Mouse (Mus musculus) heart, postnatal 4 days (tissue): ENCODE results near the gene Ly86. TPM values are rescaled to one million over a fixed set of nuclear protein-coding genes. Genes with fewer than 3 reads are reported as not detected.

Experiments
- DNase-seq: peaks from one replicate; pipeline ENCODE4 v3.0.0; 2021
- total RNA-seq, 2 experiments: library from RNA; stranded (reverse); gene quantifications; 2 replicates each; pipeline ENCODE4 v1.2.3; 2021

The Ly86 gene
- total RNA-seq, result 1 to 10 TPM; 1.8 to 2.3 TPM

DNA sequence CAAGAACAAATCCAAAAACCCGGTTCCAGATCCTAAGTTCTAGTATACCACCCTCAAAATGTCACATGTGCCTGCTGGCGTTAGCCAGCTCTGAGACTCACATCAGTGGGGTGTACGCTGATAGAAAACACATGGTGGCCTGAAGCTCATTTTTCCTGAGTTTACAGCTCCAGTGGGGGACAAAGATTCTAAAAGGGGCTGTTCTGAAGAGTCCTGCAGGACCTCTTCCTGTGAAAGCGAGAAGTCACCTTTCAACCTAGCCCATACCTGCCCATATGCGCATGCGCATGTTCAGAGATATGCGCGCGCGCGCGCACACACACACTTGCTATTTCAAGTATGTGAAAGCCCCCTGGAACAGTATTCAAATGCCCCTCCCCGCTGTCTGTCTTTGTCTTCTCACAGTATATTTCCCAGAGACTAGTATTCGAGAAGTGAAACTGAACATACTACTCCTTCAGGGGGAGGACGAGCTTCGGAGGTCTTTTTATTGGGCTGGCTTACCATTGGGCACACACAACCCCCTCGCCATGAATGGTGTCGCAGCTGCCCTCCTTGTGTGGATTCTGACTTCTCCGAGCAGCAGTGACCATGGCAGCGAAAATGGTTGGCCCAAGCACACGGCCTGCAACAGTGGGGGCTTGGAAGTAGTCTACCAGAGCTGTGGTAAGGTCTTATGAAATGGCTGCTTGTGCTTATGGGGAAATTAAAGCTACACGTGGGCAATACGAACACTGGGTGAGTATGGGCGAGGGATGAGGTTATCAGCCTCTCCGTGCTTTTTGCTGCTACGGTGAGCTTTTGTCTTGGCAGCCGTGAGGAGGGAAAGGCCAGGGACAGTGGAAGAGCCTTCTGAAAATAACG lies at the start of gene Ly86:
Gene Ly86, plus strand, starts transcription at position 300 of the 864 bp plus-strand sequence.
- DNase-seq, result no peak

DNA sequence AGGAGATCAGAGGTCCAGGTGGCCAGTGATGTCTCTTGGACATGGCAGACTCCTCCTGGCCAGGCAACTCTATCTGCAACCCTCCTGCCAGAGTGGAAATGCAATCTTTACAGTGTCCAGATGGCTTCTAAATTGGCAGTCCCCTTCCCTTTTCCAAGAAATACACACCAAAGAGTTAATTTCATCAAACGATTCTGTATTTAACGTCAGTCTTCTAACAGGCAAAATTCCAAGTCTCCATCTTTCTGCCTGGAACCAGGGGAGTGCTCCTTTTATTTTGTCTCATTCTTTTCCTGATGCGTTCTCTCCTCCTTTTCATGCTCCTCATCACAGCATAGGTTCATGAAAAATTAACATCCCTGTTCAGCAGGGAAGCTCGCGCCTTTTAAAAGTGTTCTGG lies 47.1 kb upstream of the Ly86 start:
- no peak for DNase-seq

DNA sequence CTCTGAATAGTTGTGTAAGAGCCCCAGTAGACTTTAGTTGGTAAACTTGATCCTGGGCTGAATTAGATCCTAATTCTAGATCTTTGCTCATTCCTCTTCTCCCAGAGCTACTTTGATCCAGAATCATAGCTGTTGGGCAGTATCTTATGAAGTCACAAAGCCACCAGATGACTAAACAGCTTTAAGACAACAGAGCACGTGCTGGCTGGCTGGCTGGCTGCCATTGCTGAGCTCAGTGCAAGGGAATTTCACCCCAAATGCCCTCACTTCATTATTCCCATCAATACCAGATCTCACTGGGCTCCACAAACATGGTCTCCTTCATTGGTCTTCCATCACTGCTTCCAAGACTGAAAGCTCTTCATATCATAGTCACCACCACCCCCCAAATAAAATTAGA lies 46.2 kb upstream of the Ly86 start:
- DNase-seq, result peak; percentile 27

DNA sequence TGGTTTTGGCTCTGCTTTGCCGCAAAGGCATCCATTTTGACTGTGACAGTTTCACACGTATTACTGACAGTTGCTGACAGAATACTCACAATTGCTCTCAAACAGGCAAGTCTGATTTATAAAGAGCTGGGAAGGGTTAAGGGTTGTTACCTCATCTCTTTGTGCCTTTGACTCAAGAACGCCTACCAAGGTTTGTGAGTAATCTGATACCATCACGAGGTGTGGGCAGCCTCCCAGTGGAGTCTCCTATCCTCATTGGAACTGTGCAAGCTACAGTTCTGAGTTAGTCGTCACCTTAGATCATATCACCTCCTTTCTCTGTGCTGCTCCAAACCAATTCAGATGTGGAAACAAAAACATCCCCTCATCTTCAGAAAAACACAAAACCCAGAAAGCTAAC lies 42.1 kb upstream of the Ly86 start:
- DNase-seq, result no peak

DNA sequence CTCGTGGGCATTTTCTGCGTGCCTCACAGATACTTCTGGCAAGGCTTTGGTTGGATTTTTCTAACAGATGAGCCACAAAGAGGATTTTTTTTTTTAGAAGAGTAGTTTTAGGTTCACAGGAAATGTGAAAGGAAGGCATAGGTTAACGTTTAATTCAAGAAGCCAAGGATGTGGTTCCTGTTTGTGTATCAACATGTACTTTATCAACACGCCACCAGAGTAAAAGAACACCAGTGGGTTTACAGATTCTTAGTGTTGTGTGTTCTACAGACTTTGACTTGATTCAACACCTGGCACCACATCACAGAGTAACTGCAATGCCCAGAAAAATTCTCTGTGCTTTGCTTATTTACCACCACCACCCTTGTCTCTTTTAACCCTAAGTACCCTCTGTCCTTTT lies 37.0 kb upstream of the Ly86 start:
- no peak for DNase-seq

DNA sequence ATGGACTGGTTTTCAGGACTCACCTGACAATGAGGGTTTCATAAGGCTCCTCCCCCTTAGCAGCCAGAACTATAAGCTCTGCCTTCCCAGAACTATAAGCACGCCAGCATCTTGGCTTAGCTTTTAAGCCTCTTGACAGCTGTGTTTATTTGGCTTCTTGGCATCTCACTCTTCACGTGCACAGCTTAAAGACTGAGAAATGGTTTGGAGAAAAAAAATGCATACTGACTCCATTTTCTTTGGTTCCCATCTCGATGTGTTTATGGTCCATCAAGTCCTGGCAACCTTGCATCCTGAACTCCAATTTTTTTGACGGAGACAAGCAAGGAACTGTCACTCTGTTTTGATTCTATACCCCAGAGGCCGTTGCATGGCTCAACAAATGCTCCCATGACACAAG lies 35.7 kb upstream of the Ly86 start:
- no peak for DNase-seq

DNA sequence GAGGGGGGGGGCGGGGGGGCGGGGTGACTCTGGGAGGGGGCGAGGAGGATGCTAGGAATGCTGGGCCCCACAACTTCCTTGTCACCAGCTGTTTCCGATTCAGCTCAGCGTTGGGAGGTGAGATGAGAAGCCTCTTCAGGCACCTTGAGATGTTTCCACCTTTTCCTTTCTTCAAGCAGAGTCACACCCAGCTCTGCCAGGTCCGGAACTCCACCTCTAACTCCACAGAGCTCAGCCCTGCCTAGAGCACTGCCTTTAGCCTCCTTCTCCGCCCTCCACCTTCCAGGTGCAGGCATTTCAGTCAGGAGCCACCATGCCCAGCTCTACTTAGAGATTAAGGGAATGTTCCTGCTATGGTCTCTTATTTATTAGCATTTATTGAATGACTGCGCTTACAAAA lies 34.7 kb upstream of the Ly86 start:
- no peak for DNase-seq

DNA sequence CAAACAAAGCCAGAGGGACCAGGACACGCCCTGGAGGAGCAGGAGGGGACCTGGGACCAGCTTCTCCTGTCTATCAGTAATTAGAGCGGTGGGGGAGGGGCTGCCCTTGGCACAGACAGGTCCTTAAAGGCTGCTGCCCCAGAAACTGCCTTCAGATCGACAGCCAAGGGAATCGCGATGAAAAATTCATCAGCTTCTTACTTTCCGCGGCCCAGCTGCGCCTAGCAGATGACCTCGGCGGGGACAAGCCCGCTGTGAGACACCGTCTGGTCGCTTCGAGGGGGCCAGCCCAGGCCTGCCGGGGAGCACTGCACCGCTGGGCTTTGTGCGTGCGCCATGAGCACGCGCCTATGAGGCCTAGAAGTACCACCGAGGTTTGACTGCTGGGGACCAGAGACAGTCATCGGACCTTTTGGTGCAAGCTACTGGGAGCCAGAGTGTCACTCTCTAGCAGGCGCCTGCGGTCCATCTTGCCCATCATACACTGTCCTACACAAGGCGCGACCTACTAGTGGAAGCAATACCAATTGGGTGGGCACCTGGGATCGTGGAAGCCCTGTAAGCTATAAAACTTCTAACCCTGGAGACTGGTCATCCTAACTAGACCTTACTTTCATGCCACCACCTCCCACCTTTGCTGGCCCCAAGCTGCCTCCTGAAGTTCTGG lies 33.3 kb upstream of the Ly86 start:
- DNase-seq, result peak; percentile 20

DNA sequence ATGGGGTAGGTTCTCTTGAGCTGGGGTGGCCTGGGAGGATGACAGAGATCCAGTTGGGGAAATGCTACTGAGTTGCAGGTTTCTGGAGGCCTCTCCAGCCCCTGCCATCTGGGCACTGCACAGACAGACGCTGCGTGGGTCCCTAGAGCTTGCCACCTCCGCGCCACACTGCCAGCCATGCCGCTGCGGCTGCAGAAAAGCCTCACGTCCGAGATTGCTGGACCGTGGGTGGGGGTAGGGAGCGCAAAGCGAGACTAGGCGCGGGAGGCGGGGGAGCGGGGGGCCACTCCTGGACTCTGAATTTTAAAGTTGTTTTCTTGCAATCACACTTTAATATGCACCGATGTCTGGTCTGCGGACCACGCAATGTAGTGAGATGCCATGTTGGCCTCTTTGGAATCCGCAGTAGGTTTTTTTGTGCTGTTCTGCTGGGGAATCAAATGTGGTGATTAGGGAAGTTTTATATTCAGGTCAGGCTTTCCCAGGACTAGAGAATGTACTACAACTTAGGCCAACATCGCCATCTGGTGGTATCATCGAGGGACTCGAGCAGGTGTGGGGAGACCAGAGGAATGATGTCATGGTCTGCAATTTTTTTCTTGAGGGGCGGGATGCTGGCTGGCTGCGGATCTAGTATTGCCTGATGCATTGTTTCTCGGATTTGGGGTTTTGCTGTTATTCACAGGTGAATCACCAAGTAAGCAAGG lies 32.6 kb upstream of the Ly86 start:
- DNase-seq, result peak; percentile 95

DNA sequence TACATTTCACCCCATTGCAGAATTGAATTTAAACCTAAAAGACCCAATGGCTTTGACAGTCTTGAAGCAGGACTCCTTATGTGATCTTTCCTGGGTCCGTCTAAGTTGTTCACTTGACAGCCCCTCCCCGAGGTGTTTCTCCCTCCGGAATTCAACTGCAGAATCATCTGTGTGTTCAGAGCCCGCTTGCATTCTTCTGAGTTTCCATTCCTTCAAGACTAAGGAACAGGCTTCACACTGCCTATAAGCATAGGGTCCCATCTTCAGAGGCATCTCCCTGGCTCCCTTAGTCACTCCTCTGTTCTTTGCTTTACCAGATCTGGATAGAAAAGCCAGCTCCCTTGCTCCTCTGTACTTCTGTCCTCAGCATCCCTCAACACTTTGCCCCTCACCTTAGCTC lies 32.1 kb upstream of the Ly86 start:
- no peak for DNase-seq

DNA sequence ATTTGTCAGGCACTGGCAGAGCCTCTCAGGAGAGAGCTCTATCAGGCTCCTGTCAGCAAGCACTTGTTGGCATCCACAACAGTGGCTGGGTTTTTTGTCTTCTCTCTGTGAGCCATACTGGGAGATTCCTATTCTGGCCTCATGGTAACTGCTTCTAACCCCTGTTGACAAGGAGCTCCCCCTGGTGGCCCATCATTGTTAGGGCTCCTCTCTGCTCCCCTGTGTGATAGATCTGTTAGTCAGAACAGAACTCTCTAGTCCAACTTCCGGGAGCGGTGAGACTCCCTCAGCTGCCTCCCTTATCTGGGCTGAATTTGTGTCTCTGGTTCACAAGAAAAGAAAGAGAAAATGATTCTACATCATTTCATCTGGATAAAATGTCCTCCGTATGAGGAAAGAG lies 19.5 kb upstream of the Ly86 start:
- peak; percentile 68 for DNase-seq

DNA sequence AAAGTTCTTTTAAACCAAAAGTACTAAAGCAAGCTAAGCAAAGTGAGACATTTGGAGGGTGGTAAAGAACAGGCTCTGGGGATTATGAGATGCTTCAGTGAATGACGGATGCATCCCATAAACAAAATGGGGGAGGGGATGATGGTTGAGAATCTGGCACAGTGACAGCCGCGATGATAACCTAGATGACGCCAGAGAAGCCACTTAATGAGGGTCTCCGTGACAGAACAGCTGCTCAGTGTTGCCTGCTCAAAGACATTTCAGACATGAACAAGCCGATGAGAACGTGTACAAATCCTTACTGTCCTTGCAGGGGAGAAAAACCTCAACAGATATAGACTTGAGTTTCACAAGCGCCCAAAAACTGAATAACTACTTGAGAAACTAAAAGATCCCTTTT lies 15.3 kb upstream of the Ly86 start:
- no peak for DNase-seq

DNA sequence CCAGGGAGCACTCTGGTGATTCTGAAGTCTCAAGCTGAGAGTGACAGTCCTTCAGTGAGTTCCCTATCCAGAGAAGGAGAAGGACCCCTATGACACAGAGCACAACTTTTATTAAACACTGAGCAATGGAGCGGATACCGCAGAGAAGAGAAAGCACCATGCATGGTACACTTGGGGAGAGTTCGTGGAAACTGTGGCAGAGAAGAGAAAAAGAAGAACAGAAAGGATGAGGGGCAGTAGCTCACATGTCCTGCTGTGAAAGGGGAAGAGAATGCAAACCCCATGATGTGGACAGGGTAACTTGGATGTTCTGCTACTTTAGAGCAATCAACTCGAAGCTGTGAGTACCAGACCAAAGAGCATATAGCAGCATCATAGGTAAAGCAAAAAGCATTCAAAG lies 14.0 kb upstream of the Ly86 start:
- no peak for DNase-seq

DNA sequence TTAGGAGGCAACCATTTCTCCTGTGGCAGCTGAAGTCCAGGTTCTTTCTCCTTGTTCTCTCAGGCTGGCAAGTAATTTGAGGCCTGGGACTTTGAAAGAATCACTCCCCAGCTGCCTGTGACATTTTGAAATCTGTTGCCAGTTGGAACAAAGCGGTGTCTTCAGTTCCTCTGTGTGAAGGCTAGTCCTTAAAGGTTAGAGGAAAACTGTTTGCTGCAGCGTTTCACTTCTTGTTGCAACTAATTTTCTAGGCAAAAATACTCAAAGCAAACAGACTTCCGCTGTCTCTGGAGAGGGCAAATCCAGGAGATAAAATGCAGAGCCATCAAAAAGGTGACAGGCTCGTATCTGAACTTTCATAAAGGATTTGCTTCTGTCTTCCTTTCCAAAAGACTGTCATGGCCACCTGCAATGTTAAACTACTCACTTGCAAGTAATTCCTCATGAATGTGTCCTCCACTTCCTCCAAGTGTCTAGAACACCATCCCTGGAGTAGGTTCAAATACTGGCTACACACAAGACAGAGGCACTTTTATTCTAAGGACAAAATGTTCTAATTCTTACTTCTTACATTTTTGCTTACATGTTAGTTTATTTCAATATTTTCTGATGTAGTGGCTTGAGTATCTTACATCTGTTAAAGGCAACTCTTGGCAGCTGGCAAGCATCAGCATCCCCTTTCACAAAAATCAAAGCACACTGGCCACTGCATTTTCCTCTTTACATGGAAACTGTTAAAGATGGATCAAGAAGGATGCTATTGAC lies 12.0 kb upstream of the Ly86 start:
- DNase-seq, result no peak

DNA sequence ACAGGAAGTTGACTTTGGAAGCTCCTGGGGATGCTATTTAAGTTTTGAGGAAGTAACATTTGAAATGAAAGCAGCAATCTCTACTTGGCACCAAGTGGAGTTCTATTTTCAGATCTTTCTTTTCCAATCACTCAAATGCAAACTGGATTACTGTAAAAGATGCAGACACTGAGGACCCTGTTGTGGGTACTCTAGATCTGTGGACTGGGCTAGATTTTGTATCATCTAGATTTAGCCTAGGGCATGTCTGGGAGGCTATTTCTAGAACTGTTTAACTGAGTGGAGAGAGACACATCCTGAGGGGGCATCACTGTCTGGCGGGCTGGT lies 11.5 kb upstream of the Ly86 start:
- DNase-seq, result no peak

DNA sequence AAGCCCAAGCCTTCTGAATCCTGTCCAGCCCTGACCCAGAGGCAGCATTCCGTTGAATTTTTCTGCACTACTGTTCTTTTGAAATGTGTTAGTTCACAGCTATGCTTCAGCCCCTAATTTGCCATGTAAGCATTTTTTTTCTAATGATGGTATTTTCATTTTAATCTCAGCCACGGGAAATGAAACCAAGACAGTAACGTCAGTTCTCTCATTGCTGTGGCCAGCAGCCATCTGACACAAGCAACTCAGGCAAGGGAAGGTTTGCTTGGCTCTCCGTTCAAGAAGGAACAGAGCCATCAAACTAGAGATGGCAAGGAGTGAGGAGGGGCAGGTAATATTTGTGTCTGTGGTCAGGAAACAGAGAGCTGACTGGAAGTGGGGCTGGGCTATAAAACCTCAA lies 7.7 kb upstream of the Ly86 start:
- DNase-seq, result no peak

DNA sequence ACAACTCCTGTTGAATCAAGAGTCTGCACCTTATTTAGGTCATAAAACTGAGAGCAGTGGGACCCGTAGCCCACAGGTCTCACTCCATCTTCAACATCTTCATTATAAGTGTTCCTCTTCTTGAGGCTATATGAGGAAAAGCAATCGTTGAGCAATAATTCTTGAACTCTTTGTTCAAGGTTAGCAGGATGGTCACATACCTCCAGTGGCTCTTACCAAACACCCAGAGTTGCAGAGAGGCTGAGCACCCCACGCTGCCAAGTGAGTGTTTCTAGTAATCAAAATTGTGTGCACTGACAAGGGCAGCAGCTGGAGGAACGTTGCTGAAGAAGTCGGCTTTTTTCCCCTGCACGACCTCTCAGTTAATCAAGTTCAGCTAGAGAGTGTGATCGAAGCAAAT lies 7.1 kb upstream of the Ly86 start:
- no peak for DNase-seq

DNA sequence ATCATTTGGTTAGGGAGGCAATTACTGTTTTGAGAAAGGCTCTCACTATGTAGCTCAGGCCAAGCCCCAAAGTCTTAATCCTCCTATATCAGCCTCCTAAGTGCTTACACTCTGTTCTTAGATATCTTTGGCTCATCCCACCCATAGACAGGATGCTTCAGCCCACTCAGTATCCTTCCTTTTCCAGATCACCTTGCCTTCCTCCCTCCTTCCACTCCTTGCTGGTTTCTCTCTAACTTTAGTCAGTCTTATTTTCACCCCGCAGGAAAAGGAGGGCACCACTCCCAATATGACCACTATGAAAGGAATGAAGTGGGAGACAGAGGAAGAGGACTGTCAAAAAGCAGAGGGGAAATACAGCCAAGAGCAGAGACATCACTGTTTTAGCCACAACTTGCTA lies 2.2 kb upstream of the Ly86 start:
- no peak for DNase-seq

DNA sequence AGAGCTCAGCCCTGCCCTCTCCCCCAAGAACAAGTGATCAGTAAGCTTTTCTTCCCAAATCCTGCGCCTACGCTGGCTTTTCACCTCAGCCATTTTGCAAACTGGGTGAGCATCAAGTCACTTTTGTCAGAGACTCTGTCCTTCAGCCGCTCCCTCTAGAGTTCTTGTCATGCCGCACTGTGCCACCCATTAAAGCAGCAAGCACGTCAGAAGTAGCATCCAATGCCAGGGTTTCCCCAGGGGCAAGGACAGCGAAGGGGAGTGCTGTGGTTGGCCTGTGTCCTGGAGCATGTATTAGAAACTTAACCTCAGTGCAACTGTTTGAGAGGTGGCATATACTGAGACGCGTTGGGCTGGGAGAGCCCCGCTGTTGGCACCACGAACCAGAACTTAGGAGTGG lies 815 bp downstream of the Ly86 start:
- no peak for DNase-seq

DNA sequence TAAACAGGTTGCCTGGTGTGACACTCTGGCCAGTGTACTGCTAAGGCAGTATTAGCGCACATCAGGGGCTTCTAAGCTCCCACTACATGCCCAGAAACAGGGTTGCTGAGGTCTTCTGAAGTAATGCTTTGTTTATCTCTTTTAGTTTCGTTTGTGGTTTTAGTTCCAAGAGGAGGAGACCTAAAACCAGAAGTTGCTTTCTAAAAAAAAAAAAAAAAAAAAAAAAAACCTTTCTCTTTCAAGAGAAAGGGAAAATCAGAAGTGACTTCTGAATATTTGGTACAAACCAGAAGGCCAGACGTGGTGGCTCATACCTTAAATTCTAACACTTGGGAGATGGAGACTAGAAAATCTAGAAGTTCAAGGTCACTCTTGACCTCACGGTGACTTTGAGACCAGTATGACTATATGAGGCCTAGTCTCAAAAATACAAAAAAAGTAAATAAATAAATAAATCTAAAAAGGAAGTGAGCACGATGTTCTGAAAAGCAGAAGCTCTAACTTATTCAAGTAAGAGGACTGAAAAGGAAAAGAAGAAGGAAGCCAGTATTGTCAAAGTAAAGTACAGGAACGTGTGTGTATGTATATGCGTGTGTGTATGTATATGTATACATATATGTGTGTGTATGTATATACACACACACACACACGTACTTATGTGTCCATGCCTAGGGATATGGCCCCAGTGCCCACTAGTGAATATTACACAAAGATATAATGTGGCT lies 3.0 kb downstream of the Ly86 start:
- no peak for DNase-seq

DNA sequence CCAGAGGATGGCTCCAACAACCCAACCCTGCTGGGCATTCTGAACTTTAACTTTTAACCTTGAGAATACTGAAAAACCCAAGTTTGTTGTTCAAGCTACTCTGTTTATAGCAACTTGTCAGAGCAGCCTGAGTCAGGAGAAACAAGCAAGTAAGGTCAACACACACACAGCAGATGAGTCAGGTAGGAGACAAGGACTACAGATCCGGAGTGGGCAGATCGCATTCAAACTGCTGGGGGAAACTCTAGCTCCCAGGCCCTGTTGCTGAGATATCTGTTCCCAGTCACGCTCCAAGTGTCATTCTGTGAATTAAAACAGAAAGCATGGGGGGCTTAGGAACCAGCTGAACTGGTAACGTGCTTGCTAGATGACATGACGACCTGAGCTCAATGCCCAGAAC lies 4.0 kb downstream of the Ly86 start:
- DNase-seq, result no peak

DNA sequence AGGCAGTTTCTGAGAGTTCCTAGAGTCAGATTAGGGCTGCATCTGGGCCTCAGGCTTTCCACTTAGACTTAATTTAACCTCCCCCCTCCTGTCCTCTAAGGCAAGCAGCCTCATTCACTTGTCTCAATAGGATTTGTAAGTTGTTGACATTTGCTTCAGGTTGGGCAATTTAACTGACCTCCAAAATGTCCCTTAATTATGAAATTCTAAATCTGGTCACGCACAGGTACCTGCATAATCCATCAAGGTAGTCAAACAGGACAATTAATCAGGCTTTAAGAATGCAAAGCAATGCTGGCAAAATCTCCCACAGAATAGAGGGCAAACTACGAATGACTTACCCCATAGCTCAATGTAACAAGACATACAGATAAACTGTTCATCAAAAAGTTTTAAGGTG lies 8.0 kb downstream of the Ly86 start:
- DNase-seq, result no peak
